Mouse (Mus musculus) embryonic fibroblast, embryonic 13.5 days (primary cell): ENCODE results near the gene Glrp1.

Experiments
- CTCF ChIP-seq: IDR thresholded peaks from 2 replicates; pipeline ENCODE4 v1.5.1; 2011; ENCODE audit warnings: mild to moderate bottlenecking, control low read depth, low read length, moderate library complexity, borderline replicate concordance; ENCODE audit not compliant: insufficient read depth
- POLR2A ChIP-seq: IDR thresholded peaks from 2 replicates; pipeline ENCODE4 v1.6.1; 2011; ENCODE audit warnings: low read depth, mild to moderate bottlenecking, control low read depth, low read length, moderate library complexity

GRCm38 (mm10) chr1:88534091-88534490 lies 24.2 kb upstream of the Glrp1 start:
- TF ChIP-seq CTCF (no peak), POLR2A (no peak)
